Mouse (Mus musculus) neutrophil, adult 5-6 weeks (primary cell): ENCODE data around the gene Rarg. TPM values are rescaled to one million over a fixed set of nuclear protein-coding genes. Genes with fewer than 3 reads are reported as not detected.
"Not testable (repeated sequence)": the region's sequence is repeated elsewhere in the genome, so short reads cannot be mapped to it uniquely, and the experiment has no call there.

Experiments
- ATAC-seq: fragments of 151-379, 151-347 bp; 2 replicates; pipeline ENCODE4 v1.8.0; 2017; ENCODE audit warnings: mild to moderate bottlenecking, moderate TSS enrichment; ENCODE audit not compliant: insufficient number of reproducible peaks, poor library complexity, low FRiP score, severe bottlenecking; ENCODE audit errors: extremely low read depth
- total RNA-seq: library from RNA; stranded (forward); fragments of 200-1000 nt; gene quantifications from 2 replicates; pipeline ENCODE4 v1.2.3, GENCODE M21; 2017

Gene Rarg
- total RNA-seq, 1 experiment from 2014 or later = 38.3 TPM

DNA sequence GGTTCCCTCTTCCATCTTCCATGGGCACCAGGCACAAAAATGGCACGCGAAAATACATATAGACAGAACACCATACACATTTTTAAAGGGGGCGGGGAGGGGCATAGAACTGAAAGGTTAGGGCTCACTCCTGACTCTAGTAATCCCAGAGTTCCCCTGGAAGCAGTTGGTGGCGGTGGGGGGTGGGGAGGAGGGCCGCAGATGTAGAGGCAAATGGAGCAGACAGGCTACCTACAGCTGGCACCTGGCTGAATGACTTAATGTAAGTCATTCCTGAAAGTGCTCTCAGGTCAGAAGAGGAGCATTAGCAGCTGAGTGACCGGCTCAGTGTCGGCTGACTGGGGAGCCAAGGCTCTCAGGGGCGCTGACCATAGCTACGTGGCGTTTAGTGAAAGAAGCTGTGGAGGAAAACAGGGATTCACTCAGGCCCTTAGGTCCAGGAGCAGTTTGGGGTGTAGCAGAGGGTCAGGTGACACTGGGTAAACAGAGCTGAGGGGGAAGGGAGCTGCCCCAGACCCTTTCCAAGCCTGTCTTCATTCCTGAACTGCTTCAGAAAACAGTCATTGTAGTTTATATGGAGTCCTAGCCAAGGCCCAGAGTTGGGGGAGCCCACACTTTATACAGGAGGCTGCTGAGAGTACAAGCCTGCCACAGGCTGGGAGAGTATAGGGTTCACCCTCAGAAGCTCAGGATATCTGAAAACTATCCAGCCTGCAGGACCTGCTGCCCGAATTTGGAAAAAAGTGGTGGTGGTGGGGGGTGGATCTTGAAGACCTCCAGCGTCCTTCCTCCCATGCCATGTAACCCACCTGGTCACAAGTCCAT lies 14.7 kb downstream of the Rarg start:
- ATAC-seq = no peak

DNA sequence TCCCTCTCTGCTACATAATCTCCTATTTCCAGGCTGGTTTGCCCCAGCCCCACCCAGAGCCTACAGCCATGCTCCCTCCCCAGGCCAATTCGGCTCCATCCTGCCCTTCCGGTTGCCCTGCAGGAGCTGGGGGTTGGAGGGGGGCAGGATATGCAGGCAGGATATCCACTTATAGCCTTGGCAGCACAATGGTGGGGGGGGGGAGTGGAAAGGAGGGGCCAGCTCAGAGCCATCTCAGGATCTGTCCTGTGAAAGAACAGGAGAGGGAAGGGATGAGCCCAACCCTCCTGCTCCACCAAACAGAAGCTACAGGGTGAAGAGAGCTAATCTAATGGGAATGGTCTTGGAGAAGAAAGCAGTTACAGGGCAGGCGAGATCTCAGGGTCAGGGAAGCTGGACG lies 16.7 kb downstream of the Rarg start:
- no peak for ATAC-seq

DNA sequence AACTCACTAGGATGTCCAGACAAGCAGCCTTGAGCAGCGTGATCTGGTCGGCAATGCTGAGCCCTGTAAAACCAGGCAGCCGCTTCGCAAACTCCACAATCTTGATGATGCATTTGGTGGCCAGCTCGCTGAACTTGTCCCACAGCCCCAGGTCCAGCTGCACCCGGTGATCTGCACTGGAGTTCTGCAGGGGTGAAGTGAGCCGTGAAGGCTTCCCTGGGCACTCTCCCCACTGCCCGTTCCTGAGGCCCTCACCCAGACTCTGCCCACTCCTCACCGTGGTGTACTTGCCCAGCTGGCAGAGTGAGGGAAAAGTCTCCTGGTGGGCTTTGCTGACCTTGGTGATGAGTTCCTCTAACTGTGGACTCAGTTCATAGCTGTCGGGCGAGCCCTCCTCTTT lies 17.5 kb downstream of the Rarg start:
- ATAC-seq = no peak

DNA sequence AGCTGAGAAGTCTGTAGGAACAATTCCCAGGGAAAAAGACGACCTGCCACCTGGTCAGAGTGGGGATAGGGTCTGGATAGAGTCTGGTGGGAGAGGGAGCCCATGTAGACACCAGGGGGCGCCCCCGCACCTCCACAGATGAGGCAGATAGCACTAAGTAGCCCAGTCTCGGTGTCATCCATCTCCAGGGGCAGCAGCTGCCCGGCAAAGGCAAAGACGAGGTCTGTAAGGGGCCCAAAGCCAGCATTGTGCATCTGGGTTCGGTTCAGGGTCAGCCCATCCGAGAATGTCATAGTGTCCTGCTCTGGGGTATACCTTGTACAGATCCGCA lies 18.1 kb downstream of the Rarg start:
- peak; percentile 66 for ATAC-seq

DNA sequence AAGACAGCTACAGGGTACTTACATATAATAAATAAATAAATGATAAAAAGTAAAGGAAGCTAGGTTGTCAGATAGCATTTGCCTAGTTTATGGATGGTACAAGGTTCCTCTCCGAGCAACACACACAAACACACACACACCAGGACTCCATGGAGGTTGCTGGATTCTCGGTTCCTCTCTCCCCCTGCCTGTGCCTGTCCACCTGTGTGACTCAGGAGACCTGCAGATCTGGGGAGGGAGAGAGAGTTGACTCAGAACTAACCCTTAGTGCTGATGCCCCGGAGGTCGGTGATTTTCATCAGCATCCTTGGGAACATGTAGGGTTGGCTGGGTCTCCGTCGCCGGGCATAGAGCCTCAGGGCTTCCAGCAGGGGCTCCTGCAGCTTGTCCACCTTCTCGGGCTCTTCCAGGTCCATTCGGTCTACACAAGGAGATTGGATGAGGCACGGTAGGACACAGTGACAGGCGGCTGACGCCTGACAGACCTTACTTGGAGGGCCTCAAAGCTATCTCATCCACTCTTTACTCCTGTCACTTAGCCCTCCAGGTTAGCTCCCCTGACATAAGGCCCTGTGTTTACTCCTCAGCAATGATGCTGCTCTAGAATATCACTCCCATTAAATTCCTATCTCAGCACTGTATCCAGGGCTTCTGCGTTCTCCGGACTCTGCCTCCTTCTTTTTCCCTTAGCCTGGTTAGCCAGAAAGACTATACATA lies 18.6 kb downstream of the Rarg start:
- ATAC-seq = no peak

DNA sequence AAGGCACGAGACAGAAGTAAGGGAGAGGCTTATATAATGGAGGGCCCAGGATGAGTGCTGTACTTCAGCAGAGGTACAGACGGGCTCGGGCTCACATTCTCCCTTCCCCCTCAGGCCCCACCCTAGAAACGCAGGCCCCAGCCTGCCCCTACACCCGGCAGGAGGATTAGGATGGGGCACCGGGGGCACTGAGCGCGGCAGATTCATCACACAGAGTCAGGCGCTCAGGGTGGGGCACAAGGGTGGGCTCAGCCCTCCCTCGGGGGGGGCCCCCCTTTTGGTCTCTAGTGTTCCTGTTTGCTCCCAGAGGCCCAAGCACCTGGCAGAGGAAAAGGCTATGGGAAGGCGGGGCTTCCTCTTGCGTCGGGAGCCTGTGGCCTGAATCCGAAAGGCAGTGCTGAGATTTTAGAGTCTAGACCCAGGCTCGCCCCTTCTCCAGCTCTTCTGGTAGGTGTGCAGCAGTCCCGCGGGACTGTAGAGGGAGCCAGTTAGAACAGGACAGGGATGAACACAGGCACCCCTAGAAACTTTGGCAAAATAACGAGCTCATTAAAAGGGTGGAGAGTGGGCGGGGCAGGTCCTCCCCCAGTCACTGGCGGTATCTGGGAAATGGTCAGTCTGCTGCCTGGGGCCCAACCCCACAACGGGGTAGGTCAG lies 21.8 kb downstream of the Rarg start:
- ATAC-seq = no peak

DNA sequence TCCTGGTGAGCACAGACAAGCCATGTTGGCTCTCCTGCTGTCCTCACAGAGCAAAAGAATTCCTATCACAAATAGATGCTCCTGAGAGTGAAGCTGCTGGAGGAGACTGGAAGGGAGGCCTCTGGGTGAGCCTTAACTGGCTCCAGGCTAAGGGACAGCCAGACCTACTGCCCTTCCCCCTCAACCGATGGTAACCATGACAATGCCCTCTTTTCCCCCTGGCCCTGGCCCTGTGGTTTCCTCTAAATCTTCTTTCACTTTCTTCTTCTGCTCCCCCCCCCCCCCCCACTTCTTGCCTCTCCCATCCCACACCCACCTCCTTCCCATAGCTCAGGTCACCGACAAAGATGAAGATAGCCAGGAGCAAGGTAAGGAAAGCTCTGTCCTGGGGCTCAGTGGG lies 23.4 kb downstream of the Rarg start:
- ATAC-seq = no peak

DNA sequence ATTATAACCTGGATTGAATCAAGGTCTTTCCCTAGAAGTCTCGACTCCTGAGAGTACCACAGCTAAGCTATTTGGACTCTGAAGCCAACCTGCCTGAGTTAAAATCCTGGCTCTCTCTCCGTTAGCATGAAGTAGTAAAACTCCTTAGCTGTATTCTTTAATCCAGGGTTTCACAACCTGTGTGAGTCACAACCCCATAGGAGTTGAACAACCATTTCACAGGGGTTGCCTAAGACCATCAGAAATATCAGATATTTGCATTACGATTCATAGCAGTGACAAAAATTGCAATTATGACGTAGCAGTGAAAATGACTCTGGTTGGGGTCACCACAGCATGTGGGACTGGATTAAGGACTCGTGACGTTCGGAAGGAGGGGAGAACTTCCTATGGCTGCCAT lies 24.6 kb downstream of the Rarg start:
- ATAC-seq = no peak

DNA sequence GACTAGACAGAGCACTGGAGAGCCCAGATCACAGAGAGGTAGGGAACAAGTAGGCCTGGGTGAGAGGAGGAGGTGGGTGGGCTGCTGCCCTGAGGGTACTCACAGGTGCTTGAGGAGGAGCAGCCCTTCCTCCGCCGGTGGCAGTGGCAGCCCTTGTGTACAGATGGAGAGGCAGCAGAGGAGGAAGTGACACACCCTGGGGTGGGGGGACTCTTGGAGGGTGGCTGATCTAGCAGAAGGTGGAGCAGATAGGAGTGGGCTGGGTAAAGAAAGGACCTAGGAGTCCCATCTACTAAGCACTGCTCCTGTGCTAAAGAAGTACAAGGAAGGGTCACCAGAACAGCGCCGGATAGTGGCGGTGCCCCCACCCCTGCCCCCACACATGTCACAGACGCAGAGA lies 25.6 kb downstream of the Rarg start, which contains the start of gene Itgb7:
Gene Itgb7 (minus strand): TSS at position 197 of the 400 bp plus-strand sequence.
- ATAC-seq = peak; percentile 61

DNA sequence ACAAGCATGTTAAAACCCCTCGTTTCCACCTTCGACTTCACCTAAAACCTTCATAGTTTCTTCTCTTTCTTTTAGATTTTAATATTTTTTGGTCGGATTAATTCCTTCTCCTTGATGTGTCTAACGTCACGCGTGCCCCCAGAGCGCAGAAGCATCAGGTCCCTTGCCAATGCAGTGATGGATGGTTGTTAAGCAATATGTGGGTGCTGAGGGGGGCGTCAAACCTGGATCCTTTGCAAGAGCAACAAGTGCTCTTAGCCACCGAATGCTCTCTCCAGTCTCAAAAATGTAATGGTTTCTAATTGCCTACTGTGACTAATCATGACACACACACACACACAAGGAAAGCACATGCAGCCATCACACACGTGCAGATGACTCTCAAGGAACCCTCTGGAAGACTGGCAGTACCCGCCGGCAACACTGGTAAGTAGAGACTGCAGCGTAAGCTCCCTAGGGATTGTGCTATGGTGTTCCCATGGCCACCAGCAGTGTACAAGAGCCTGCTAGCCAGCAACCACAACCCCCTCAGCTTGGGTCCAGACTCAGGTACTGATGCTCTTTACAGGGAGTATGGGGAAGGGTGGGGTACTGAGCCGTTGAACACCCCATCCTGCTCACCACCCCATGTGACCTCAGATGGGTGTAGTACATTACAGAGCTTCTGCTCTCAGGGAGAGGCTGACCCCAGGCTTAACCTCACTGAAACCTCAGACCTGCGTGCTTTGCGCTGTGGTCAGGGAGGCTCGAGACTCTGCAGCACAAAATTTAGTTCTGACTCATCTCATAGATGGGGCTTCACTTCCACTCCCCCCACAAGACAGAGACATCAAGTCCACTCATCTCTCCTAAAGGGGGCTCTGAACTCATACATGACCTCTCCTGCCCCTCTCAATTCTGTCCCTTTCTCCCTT lies 26.7 kb downstream of the Rarg start:
- ATAC-seq = peak; percentile 42

DNA sequence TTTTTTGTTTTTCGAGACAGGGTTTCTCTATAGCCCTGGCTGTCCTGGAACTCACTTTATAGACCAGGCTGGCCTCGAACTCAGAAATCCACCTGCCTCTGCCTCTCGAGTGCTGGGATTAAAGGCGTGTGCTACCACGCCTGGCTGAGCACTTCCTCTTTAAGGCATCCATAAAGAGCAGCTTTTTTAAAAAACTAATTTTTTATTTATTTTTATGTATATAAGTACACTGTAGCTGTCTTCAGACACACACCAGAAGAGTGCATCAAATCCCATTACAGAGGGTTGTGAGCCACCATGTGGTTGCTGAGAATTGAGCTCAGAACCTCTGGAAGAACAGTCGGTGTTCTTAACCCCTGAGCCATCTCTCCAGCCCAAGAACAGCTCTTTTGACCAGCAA lies 31.7 kb downstream of the Rarg start:
- not testable (repeated sequence) for ATAC-seq

DNA sequence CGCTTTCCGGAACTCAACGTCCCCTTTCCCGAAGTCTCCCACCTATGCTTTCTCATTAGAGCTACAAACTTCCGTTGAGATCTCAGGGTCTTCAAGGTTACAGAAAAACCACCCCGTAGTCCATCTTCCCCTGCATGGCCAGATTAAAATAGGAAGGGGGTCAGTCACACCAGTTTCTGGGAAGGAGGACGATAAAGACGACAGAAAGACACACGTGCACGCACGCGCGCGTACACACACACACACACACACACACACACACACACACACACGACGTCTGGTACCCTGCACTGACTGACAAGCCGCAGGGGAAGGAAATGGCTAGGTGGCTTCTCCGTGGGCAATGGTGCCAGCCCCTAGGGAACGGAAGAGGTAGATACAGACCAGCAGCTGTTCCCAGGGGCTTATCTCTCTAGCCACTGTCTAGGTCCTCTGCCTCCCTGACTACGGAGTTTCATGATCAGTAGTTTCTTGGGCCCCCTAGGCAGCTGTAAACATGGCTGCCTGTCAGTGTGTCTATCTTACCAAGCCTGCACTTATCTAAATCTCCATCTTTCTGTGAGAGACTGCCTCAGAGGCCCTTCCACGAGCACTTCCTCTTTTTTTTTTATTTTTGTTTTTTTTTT lies 32.2 kb downstream of the Rarg start:
- peak; percentile 73 for ATAC-seq

DNA sequence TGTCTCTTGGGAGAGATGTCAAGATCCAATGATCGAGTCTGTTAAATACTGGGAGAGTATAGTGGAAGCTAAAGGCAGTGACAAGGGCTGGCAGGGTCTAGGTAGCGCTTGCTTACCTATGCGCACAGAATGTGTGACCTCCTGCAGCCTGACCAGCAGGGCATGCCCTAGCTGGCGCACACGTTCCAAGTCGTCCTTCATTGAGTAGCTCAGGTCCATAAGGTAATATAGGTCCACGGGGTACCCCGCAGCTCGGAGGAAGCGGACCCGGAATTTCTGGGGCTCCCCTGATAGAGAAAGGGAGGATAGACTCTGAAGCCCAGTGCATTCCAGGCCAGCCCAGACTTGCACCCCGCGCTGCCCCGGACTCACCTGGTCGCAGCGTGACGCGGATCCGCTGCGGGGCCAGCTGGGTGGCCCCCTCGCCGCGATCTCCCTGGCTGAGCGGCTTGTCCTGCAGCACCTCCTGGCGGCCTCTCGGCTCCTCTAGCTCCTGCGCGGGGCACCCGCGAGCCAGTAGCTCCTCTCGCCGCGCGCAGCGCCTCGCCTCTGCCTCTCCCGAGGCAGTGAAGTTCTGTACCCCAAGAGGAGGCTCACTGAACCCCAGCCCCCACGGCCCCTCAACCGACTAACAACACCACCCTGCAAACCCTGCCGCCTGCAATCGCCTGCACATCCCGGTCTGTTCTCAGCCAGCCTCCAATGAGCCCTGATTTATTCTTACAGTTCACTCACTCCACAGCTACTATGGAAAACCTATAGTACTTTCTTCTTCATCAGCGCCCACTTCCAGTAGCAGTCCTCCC lies 32.9 kb downstream of the Rarg start:
- peak; percentile 60 for ATAC-seq

DNA sequence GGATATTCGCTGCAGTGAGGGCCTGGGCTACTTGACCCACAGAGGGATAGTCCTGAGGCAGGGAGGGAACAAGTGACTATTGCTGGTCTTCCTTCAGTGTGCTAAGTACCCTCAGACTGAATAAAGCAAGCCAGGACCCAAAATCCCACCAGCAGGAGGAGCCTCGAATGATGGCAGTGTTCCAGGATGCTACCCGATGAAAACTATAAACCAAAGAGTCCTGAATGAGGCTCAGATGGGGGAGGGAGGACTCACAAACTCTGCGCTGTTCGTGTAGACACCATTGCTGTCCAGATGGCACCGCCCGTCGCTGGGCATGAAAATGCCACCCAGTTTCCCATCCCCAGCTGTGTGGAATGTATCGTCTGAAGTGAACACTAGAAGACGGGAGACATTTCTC lies 34.9 kb downstream of the Rarg start:
- no peak for ATAC-seq

DNA sequence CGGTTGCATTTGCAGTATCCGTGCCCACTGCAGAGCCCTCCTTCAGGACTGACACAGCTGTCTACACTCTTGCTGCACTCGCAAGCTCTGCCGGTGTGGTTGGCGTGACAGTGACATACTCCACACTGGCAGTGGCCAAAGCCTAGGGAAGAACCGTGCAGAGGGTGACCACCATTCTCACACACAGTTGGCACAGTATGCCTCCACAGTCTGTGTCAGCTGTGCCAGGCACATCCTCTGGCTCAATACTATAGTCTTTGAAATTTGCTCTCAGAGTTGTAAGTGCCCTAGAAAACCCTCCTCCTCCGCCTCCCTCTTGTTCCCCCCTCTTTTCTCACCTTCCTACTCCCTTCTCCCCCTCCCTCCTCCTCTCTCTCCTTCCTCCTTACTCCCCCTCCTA lies 40.0 kb downstream of the Rarg start:
- no peak for ATAC-seq

DNA sequence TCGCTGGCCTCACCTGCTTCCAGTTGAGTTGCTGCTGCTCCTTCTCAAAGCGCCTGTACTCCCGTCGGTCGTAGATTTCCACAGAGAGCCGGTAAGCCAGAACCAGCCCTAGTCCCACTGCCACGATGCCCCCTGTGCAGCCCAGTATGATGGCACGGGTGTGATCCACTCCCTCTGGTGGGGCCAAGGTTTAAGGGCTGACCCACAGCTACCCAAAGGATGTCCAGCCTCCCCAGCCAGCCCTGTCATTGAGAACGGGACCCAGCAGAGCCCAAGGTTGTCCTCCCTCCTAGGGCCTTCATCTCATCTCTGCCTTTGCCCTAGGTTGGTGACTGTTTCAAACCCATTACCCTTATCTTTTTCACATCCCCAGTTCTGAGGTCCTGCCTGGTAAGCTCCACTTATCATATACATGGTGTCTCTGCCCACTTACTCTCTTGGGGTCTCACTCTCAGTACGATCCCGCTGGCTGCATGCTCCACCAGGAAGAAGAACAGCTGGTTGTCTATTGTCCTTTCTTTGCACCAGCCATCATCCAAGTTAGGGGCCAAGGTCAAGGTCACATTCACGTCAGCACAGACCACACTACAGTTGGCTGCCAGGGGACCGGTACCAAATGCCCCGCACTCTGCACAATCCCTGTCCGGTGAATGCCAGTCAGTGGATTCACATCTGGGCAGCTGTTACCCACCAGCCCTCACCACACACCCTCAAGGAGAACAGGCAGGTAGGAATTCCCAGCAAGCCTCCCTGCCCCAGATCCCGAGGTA lies 40.7 kb downstream of the Rarg start:
- ATAC-seq = no peak

DNA sequence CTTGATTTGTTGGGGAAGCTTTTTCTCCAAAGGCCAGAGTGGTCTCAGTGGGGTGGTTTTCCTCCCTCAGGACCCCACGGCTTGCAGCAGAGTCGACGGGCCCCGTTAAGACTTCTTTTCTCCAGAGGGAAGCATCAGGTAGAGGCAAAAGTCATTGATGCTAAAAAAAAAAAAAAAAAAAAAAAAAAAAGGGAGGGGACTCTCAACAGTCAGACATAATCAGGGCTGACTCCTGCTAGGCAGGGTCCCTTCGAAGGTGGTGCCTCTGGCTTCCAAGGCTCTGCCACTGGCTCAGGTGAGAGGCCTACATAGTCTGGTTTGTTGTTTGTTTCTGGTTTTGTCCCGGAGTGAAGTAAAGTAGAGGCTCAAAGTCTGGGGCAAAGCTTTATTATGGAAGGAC lies 41.7 kb downstream of the Rarg start:
- ATAC-seq = no peak
